Mouse (Mus musculus) liver, embryonic 16.5 days (tissue): ENCODE measurements around the gene Nxph1. TPM values are rescaled to one million over a fixed set of nuclear protein-coding genes. Genes with fewer than 3 reads are reported as not detected.

ENCODE experiments used
- ATAC-seq: fragments of 200-750 bp; cut with Nextera tagmentation; 2 replicates; pipeline ENCODE4 v1.8.0; 2017; ENCODE audit warnings: low read depth, mild to moderate bottlenecking, moderate number of reproducible peaks, moderate library complexity
- H3K27ac ChIP-seq: fragments of 300-500 bp; sonication (generic); 2 replicates; pipeline ENCODE4 v1.5.1; 2014; ENCODE audit warnings: mild to moderate bottlenecking, low read length
- H3K27me3 ChIP-seq: fragments of 300-500 bp; sonication (generic); 2 replicates; pipeline ENCODE4 v1.6.1; 2014; ENCODE audit warnings: low read depth, low read length, mixed read lengths; ENCODE audit not compliant: control insufficient read depth, insufficient read depth
- H3K36me3 ChIP-seq: fragments of 300-500 bp; sonication (generic); 2 replicates; pipeline ENCODE4 v1.6.1; 2014; ENCODE audit warnings: mild to moderate bottlenecking; ENCODE audit not compliant: control insufficient read depth, insufficient read depth
- H3K4me1 ChIP-seq: fragments of 300-500 bp; sonication (generic); 2 replicates; pipeline ENCODE4 v1.6.1; 2014; ENCODE audit warnings: low read depth, low read length, mixed read lengths; ENCODE audit not compliant: control insufficient read depth
- H3K4me2 ChIP-seq: fragments of 300-500 bp; sonication (generic); 2 replicates; pipeline ENCODE4 v1.6.1; 2014; ENCODE audit warnings: low read depth, low read length, mixed read lengths
- H3K4me3 ChIP-seq: fragments of 300-500 bp; sonication (generic); 2 replicates; pipeline ENCODE4 v1.5.1; 2014; ENCODE audit warnings: low read depth, mild to moderate bottlenecking, low read length
- H3K9ac ChIP-seq: fragments of 300-500 bp; sonication (generic); 2 replicates; pipeline ENCODE4 v1.6.1; 2014; ENCODE audit warnings: low read depth, low read length
- H3K9me3 ChIP-seq: fragments of 300-500 bp; sonication (generic); replicated peaks from 2 replicates; pipeline ENCODE4 v1.6.1; 2016; ENCODE audit warnings: low read length; ENCODE audit not compliant: control insufficient read depth
- WGBS: fragments of 180-500 bp; shearing (Covaris S2); extraction: QIAGEN DNeasy Blood & Tissue Kit; methylation state at CpG from one replicate; pipeline ENCODE4 v1.1.7; 2014; ENCODE audit not compliant: insufficient replicate concordance; 5-methylcytosine and 5-hydroxymethylcytosine counted together
- polyA plus RNA-seq: library from polyadenylated mRNA; unstranded; fragments of >200 nt; fragmentation: Nextera tagmentation; extraction: Ambion mirVana; gene quantifications from 2 replicates; pipeline ENCODE4 v1.2.1, GENCODE M21; 2015

Gene Nxph1
- polyA plus RNA-seq, 1 experiment from 2014 or later: not detected

- H3K4me1 ChIP-seq: no peaks in the 10 kb centered on the region
- H3K4me2 ChIP-seq: no peak overlapping the region
- 44% methylated on average over 3 of the region's 3 CpGs for WGBS
- no peaks in the 10 kb centered on the region for H3K9me3 ChIP-seq
- ATAC-seq: no peak
- no peak overlapping the region for H3K27ac ChIP-seq
- H3K4me3 ChIP-seq: no peak overlapping the region
- H3K36me3 ChIP-seq: no peaks in the 10 kb centered on the region
- no peak overlapping the region for H3K9ac ChIP-seq
- H3K27me3 ChIP-seq: no peaks in the 10 kb centered on the region
These were observed 54.5 kb downstream of the Nxph1 start for GRCm38 (mm10) chr6:9002686-9003085.

- H3K27ac ChIP-seq: no peak overlapping the region
- no peak overlapping the region for H3K4me2 ChIP-seq
- no peaks in the 10 kb centered on the region for H3K9me3 ChIP-seq
- no peak overlapping the region for H3K4me3 ChIP-seq
- H3K27me3 ChIP-seq: no peaks in the 10 kb centered on the region
- H3K4me1 ChIP-seq: no peaks in the 10 kb centered on the region
- no peak overlapping the region for H3K9ac ChIP-seq
- WGBS: 60% methylated on average over 1 of the region's 1 CpGs
- no peak for ATAC-seq
- no peaks in the 10 kb centered on the region for H3K36me3 ChIP-seq
These were observed 78.4 kb downstream of the Nxph1 start for GRCm38 (mm10) chr6:9026631-9027030.

- no peaks in the 10 kb centered on the region for H3K27me3 ChIP-seq
- 40% methylated on average over 4 of the region's 4 CpGs for WGBS
- no peak overlapping the region for H3K9ac ChIP-seq
- no peak for ATAC-seq
- no peak overlapping the region for H3K27ac ChIP-seq
- H3K4me2 ChIP-seq: no peak overlapping the region
- H3K4me1 ChIP-seq: no peaks in the 10 kb centered on the region
- no peaks in the 10 kb centered on the region for H3K9me3 ChIP-seq
- no peak overlapping the region for H3K4me3 ChIP-seq
- no peaks in the 10 kb centered on the region for H3K36me3 ChIP-seq
These were observed 78.9 kb downstream of the Nxph1 start for GRCm38 (mm10) chr6:9027146-9027545.

GRCm38 (mm10) chr6:9028501-9028900 lies 80.3 kb downstream of the Nxph1 start:
- H3K4me3 ChIP-seq: no peak overlapping the region
- 53% methylated on average over 1 of the region's 1 CpGs for WGBS
- no peak overlapping the region for H3K4me2 ChIP-seq
- ATAC-seq: no peak
- H3K9ac ChIP-seq: no peak overlapping the region
- no peaks in the 10 kb centered on the region for H3K4me1 ChIP-seq
- no peaks in the 10 kb centered on the region for H3K9me3 ChIP-seq
- H3K36me3 ChIP-seq: no peaks in the 10 kb centered on the region
- no peaks in the 10 kb centered on the region for H3K27me3 ChIP-seq
- H3K27ac ChIP-seq: no peak overlapping the region

- no peaks in the 10 kb centered on the region for H3K4me1 ChIP-seq
- H3K27me3 ChIP-seq: no peaks in the 10 kb centered on the region
- H3K27ac ChIP-seq: no peak overlapping the region
- H3K9ac ChIP-seq: no peak overlapping the region
- H3K4me3 ChIP-seq: no peak overlapping the region
- 59% methylated on average over 1 of the region's 1 CpGs for WGBS
- no peak for ATAC-seq
- H3K9me3 ChIP-seq: no peaks in the 10 kb centered on the region
- no peak overlapping the region for H3K4me2 ChIP-seq
- H3K36me3 ChIP-seq: no peaks in the 10 kb centered on the region
These were observed 91.1 kb downstream of the Nxph1 start for GRCm38 (mm10) chr6:9039286-9039685.

- H3K9ac ChIP-seq: no peak overlapping the region
- 53% methylated on average over 3 of the region's 3 CpGs for WGBS
- H3K4me2 ChIP-seq: no peak overlapping the region
- ATAC-seq: no peak
- H3K9me3 ChIP-seq: no peaks in the 10 kb centered on the region
- H3K4me3 ChIP-seq: no peak overlapping the region
- no peaks in the 10 kb centered on the region for H3K27me3 ChIP-seq
- H3K27ac ChIP-seq: no peak overlapping the region
- no peaks in the 10 kb centered on the region for H3K36me3 ChIP-seq
- H3K4me1 ChIP-seq: no peaks in the 10 kb centered on the region
These were observed 92.8 kb downstream of the Nxph1 start for GRCm38 (mm10) chr6:9040991-9041390.

- Histone ChIP-seq H3K9me3 (no peaks in the 10 kb centered on the region), H3K27ac (no peak overlapping the region), H3K27me3 (no peaks in the 10 kb centered on the region), H3K4me1 (no peaks in the 10 kb centered on the region), H3K4me2 (no peak overlapping the region), H3K9ac (no peak overlapping the region), H3K4me3 (no peak overlapping the region), H3K36me3 (no peaks in the 10 kb centered on the region)
- ATAC-seq: no peak
- WGBS: 10% methylated on average over 1 of the region's 1 CpGs
These were observed 94.2 kb downstream of the Nxph1 start for GRCm38 (mm10) chr6:9042391-9042790.

GRCm38 (mm10) chr6:9046815-9047214 lies 98.6 kb downstream of the Nxph1 start:
- H3K4me2 ChIP-seq: no peak overlapping the region
- WGBS: 35% methylated on average over 2 of the region's 2 CpGs
- H3K36me3 ChIP-seq: no peaks in the 10 kb centered on the region
- no peaks in the 10 kb centered on the region for H3K9me3 ChIP-seq
- H3K4me3 ChIP-seq: no peak overlapping the region
- no peak for ATAC-seq
- no peaks in the 10 kb centered on the region for H3K27me3 ChIP-seq
- H3K27ac ChIP-seq: no peak overlapping the region
- H3K4me1 ChIP-seq: no peaks in the 10 kb centered on the region
- H3K9ac ChIP-seq: no peak overlapping the region

GRCm38 (mm10) chr6:9061261-9062105 lies 113.3 kb downstream of the Nxph1 start:
- no peak overlapping the region for H3K9ac ChIP-seq
- WGBS: 58% methylated on average over 4 of the region's 4 CpGs
- no peaks in the 10 kb centered on the region for H3K27me3 ChIP-seq
- no peak overlapping the region for H3K4me3 ChIP-seq
- H3K9me3 ChIP-seq: no peaks in the 10 kb centered on the region
- H3K27ac ChIP-seq: no peak overlapping the region
- no peak overlapping the region for H3K4me2 ChIP-seq
- no peaks in the 10 kb centered on the region for H3K36me3 ChIP-seq
- ATAC-seq: no peak
- H3K4me1 ChIP-seq: no peaks in the 10 kb centered on the region
